Mouse (Mus musculus) midbrain, embryonic 15.5 days (tissue): ENCODE measurements around the gene Sun2. TPM values are rescaled to one million over a fixed set of nuclear protein-coding genes. Genes with fewer than 3 reads are reported as not detected.

Experiments
- ATAC-seq: fragments of 200-750 bp; cut with Nextera tagmentation; replicated peaks from 2 replicates; pipeline ENCODE4 v1.8.0; 2017; ENCODE audit warnings: moderate TSS enrichment
- H3K27ac ChIP-seq: fragments of 300-500 bp; sonication (generic); 2 replicates; pipeline ENCODE4 v1.5.1; 2015; ENCODE audit warnings: mild to moderate bottlenecking, inconsistent platforms
- H3K27me3 ChIP-seq: fragments of 300-500 bp; sonication (generic); replicated peaks from 2 replicates; pipeline ENCODE4 v1.6.1; 2015; ENCODE audit warnings: inconsistent platforms
- H3K36me3 ChIP-seq: fragments of 300-500 bp; sonication (generic); replicated peaks from 2 replicates; pipeline ENCODE4 v1.6.1; 2015; ENCODE audit warnings: inconsistent platforms
- H3K4me1 ChIP-seq: fragments of 300-500 bp; sonication (generic); 2 replicates; pipeline ENCODE4 v1.6.1; 2015; ENCODE audit warnings: inconsistent platforms
- H3K4me2 ChIP-seq: fragments of 300-500 bp; sonication (generic); 2 replicates; pipeline ENCODE4 v1.6.1; 2015; ENCODE audit warnings: inconsistent platforms, mild to moderate bottlenecking, moderate library complexity
- H3K4me3 ChIP-seq: fragments of 300-500 bp; sonication (generic); 2 replicates; pipeline ENCODE4 v1.5.1; 2015; ENCODE audit warnings: mild to moderate bottlenecking, inconsistent platforms
- H3K9ac ChIP-seq: fragments of 300-500 bp; sonication (generic); 2 replicates; pipeline ENCODE4 v1.6.1; 2015; ENCODE audit warnings: mild to moderate bottlenecking, inconsistent platforms
- H3K9me3 ChIP-seq: fragments of 300-500 bp; sonication (generic); 2 replicates; pipeline ENCODE4 v1.6.1; 2016; ENCODE audit warnings: inconsistent platforms
- WGBS: fragments of 180-500 bp; shearing (Covaris S2); methylation state at CpG from one replicate; pipeline ENCODE4 v1.1.7; 2015; ENCODE audit warnings: mixed read lengths; 5-methylcytosine and 5-hydroxymethylcytosine counted together
- polyA plus RNA-seq: library from polyadenylated mRNA; unstranded; fragments of >200 nt; fragmentation: Nextera tagmentation; extraction: Ambion mirVana; gene quantifications from 2 replicates; pipeline ENCODE4 v1.2.1, GENCODE M21; 2015

Sun2 gene
- polyA plus RNA-seq, 1 experiment from 2014 or later, result 7.6 TPM

DNA sequence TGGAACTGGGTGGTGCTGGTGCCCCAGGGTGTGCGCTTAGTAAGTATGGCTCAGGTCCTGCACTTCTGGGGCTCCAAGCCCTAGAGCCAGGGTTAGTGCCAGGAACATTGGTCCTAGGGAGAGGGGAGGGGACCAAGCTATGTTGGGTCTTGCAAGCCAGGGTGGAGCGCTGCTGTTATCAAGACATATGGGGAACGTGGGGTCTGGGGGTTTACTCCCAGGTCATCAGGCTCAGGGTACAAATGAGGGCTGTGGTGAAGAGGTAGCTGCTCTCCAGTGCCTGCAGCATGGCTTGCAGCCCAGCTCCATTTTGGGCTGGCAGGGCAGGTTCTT lies 11.1 kb upstream of the Sun2 start:
- Histone ChIP-seq H3K9me3 (no peaks in the 10 kb centered on the region), H3K36me3 (no peaks in the 10 kb centered on the region), H3K27ac (no peak overlapping the region), H3K4me1 (peaks cover 3% of the 10 kb centered on the region; the same call in 1 of the 2 replicates), H3K4me2 (no peak overlapping the region), H3K27me3 (no peaks in the 10 kb centered on the region), H3K9ac (no peak overlapping the region), H3K4me3 (no peak overlapping the region)
- peak; percentile 31; the same call in 1 of the 2 replicates for ATAC-seq
- WGBS, result 91% methylated on average over 3 of the region's 3 CpGs

DNA sequence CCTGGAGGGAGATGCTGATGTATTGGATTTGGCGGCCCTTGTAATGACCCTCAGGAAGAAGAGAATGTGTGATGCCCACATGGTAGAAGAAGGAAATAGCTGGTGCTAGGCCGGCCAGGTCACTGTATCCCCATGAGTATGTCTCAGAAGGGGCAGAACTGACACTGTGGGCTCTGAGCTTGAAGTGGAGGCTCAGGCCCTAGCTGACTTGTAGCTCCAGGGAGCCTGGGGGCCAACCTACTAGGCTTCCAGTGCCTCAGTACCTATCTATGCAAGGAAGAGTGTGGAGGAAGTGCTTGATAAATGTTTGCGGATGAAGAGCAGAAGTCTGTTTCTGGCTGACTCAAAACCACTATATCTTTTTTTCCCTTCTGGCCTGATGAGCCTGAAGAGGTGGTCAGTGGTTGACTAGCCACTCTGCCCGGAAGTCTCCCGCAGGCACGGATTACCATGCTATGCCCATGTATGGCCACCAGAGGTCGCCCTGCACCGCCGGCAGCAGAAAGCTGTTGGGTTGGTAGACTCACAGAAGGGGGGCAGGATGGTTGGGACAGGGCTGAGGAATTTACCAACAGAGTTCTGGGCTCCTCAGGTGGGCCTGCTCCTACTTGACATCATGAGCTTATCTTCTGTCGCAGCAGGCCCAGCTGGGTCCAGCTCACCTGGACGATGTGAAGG lies 10.5 kb upstream of the Sun2 start:
- WGBS, result 26% methylated on average over 11 of the region's 11 CpGs

DNA sequence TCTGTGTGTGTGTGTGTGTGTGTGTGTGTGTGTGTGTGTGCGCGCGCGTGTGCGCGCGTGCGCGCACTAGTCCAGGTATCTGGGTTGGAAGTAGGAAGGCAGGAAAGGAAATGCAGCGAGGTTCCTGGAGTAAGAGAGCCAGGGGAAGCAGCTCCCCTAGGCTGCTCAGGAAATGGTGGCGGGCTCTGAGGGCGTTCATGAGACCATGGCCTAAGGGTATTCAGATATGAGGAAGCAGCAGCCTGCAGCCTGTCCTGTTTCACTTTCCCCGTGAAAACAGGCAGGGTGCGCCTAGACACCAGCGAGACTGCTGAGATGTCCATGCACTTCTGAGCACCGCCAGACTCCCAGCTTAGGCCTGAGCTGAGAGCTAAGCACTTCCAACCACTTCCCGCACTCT lies 9.4 kb upstream of the Sun2 start:
- WGBS, result 84% methylated on average over 17 of the region's 17 CpGs
- ATAC-seq, result no peak

More for the DNA sequence above, 10.5 kb upstream of the Sun2 start:
- no peaks in the 10 kb centered on the region for H3K27me3 ChIP-seq
- ATAC-seq, result peak; percentile 57
- H3K36me3 ChIP-seq, result no peaks in the 10 kb centered on the region
- H3K4me1 ChIP-seq, result peaks cover 3% of the 10 kb centered on the region; the same call in 1 of the 2 replicates
- H3K9me3 ChIP-seq, result no peaks in the 10 kb centered on the region
- no peak overlapping the region for H3K4me3 ChIP-seq
- H3K4me2 ChIP-seq, result no peak overlapping the region
- H3K27ac ChIP-seq, result no peak overlapping the region
- no peak overlapping the region for H3K9ac ChIP-seq

DNA sequence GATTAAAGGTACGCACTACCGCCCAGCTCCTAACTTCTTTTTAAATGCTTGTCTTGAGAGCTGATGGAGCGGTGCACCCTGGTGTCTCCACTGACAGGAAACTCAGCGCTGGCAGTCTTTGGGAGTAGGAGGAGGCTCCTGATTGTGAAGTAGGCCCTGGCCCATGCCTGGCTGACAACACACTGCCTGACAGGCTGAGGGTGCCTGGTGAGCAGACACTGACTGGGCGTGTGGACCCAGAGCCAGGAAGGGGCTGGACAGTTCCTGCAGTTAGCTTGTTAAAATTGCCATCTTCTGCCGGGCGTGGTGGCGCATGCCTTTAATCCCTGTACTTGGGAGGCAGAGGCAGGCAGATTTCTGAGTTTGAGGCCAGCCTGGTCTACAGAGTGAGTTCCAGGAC lies 7.9 kb upstream of the Sun2 start:
- Histone ChIP-seq H3K4me1 (no peaks in the 10 kb centered on the region), H3K27ac (no peak overlapping the region), H3K36me3 (no peaks in the 10 kb centered on the region), H3K9ac (no peak overlapping the region), H3K9me3 (no peaks in the 10 kb centered on the region), H3K4me3 (no peak overlapping the region), H3K4me2 (no peak overlapping the region), H3K27me3 (no peaks in the 10 kb centered on the region)
- no peak for ATAC-seq
- WGBS, result 89% methylated on average over 8 of the region's 8 CpGs

More for the DNA sequence above, 9.4 kb upstream of the Sun2 start:
- no peak overlapping the region for H3K4me3 ChIP-seq
- H3K27me3 ChIP-seq, result no peaks in the 10 kb centered on the region
- H3K9me3 ChIP-seq, result no peaks in the 10 kb centered on the region
- peaks cover 3% of the 10 kb centered on the region; the same call in 1 of the 2 replicates for H3K4me1 ChIP-seq
- H3K9ac ChIP-seq, result no peak overlapping the region
- no peaks in the 10 kb centered on the region for H3K36me3 ChIP-seq
- H3K27ac ChIP-seq, result no peak overlapping the region
- no peak overlapping the region for H3K4me2 ChIP-seq

DNA sequence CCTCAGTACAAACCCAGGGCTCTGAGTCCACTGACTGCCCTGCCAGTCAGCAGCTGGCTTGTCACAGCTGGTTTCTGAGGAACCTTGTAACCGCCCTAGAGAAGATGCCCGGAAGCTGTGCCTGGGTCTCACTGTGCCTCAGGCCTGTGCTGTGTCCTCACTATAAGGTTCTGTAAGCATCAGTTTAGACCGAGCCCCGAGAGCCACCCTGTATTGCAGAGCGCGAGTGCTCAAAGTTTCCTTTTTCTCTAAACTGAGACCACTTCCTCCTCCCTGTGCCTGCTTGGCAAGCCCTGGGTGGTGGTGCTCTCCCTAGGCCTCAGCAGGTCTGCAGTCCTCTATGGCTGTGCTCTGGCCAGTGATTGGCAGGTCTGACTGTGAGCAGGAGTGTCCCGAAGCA lies 6.8 kb upstream of the Sun2 start:
- 96% methylated on average over 7 of the region's 7 CpGs for WGBS
- H3K27me3 ChIP-seq, result no peaks in the 10 kb centered on the region
- no peak overlapping the region for H3K27ac ChIP-seq
- H3K4me1 ChIP-seq, result no peaks in the 10 kb centered on the region
- H3K9ac ChIP-seq, result no peak overlapping the region
- ATAC-seq, result no peak
- H3K36me3 ChIP-seq, result no peaks in the 10 kb centered on the region
- no peaks in the 10 kb centered on the region for H3K9me3 ChIP-seq
- no peak overlapping the region for H3K4me2 ChIP-seq
- H3K4me3 ChIP-seq, result no peak overlapping the region

DNA sequence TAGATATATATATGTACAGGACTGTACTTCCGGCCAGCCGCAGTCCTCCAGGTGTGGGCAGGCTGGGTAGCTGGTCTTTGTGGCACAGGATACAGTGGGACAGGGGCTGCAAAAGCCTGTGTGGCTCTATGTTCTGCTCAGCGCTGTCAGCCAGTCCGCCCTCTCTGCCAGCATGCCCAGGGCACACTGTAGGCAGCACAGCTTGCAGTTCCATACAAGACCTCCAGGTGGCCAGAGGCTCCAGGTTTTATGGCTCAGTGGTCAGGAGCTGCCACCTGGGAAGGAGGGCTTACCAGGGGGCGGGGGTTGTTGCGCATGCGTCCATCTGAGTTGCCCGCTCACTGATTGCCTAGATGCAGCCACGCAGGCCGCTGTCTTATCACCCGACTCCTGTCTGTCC lies 5.7 kb upstream of the Sun2 start:
- Histone ChIP-seq H3K9me3 (no peaks in the 10 kb centered on the region), H3K4me2 (no peak overlapping the region), H3K4me1 (0 out of 2 replicates have a peak, but pooled peaks cover 4% of the 10 kb centered on the region), H3K4me3 (no peak overlapping the region), H3K27me3 (no peaks in the 10 kb centered on the region), H3K9ac (no peak overlapping the region), H3K27ac (no peak overlapping the region), H3K36me3 (no peaks in the 10 kb centered on the region)
- WGBS, result 58% methylated on average over 11 of the region's 11 CpGs
- no peak for ATAC-seq

DNA sequence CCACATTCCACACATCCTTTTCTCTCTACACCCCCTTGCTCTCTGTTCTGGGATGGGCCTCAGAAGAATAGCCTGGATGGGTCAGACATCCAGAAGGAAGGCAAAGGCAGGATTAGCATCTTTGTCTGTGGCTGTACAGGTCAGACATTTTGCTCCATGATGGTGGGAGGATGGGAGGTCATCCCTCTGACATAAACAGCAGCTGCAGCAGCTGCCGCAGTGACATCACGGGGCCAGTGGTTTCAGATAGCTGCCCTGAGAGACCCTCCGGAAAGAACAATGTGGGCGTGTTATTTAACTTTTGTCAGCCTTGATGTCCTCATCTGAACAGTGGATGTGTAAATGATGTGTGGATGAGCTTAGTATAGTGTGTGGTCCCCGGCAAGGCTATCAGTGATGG lies 3.5 kb upstream of the Sun2 start:
- Histone ChIP-seq H3K4me3 (no peak overlapping the region), H3K9ac (no peak overlapping the region), H3K27me3 (no peaks in the 10 kb centered on the region), H3K9me3 (no peaks in the 10 kb centered on the region), H3K27ac (no peak overlapping the region), H3K4me2 (no peak overlapping the region), H3K4me1 (peaks cover 14% of the 10 kb centered on the region), H3K36me3 (no peaks in the 10 kb centered on the region)
- no peak for ATAC-seq
- WGBS, result 86% methylated on average over 5 of the region's 5 CpGs

DNA sequence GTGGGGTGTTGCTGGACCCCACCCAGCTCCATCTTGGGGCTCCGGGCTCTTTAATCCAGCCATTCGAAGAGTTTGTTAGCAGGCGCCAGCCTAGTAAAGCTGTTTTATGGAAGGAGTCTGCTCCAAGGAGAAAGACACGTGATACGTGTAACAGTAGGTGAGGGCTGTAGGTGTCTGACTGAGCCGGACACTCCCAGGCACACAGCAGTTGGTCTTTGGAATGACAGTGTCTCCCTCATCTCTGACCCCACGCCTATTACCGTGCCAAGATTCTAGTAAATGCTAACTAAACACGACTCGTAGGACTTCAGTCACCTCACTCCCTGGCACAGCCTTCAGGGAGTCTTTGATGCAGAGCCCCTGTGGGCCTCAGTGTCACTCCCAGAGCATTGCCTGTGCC lies 3.0 kb upstream of the Sun2 start:
- H3K4me2 ChIP-seq, result no peak overlapping the region
- H3K36me3 ChIP-seq, result no peaks in the 10 kb centered on the region
- H3K9ac ChIP-seq, result no peak overlapping the region
- H3K9me3 ChIP-seq, result no peaks in the 10 kb centered on the region
- H3K27ac ChIP-seq, result no peak overlapping the region
- no peak for ATAC-seq
- 87% methylated on average over 10 of the region's 10 CpGs for WGBS
- peaks cover 20% of the 10 kb centered on the region for H3K4me1 ChIP-seq
- no peaks in the 10 kb centered on the region for H3K27me3 ChIP-seq
- no peak overlapping the region for H3K4me3 ChIP-seq

DNA sequence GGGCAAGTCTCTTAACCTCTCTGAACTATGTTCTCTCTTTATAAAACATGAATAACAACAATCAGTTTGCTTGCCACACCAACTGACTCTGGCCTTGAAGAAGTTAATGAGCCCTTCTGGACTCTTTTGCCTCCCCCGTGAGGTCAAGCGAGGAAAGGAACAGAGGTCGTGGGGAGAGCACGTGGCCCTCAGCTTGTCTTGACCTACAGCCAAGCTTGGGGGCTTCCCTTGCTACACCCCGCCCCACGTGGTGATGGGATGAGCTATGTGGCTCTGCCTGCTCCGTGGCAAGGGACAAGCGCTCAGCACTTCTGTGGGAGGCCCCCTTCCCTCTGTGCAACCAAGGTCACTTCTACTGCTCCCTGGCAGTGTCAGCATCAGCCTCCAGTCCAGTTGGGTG lies 2.4 kb upstream of the Sun2 start:
- H3K4me2 ChIP-seq, result no peak overlapping the region
- no peak for ATAC-seq
- H3K27ac ChIP-seq, result no peak overlapping the region
- no peak overlapping the region for H3K4me3 ChIP-seq
- no peak overlapping the region for H3K9ac ChIP-seq
- no peaks in the 10 kb centered on the region for H3K9me3 ChIP-seq
- peaks cover 25% of the 10 kb centered on the region for H3K4me1 ChIP-seq
- 82% methylated on average over 8 of the region's 8 CpGs for WGBS
- H3K36me3 ChIP-seq, result no peaks in the 10 kb centered on the region
- H3K27me3 ChIP-seq, result no peaks in the 10 kb centered on the region

DNA sequence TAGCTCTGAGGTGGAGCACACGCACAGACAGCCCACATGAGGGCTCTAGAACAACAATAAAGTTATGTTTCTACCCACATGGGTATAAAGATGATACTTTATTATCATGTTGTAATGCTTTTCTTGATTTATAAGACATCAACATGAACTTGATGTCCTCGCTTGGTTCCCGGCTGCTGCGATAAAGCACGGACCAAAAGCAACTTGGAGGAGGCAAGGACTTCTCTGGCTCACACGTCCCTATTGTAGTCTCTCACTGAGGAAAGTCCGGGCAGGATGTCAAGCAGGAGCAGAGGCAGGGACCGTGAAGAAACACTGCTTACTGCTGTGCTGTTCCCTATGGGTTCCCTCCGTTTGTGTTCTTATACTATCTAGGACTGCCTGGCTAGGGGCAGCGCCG lies 1.7 kb upstream of the Sun2 start:
- Histone ChIP-seq H3K36me3 (no peaks in the 10 kb centered on the region), H3K27me3 (no peaks in the 10 kb centered on the region), H3K9me3 (no peaks in the 10 kb centered on the region), H3K27ac (no peak overlapping the region), H3K4me1 (peaks cover 25% of the 10 kb centered on the region), H3K4me3 (no peak overlapping the region), H3K4me2 (no peak overlapping the region), H3K9ac (no peak overlapping the region)
- no peak for ATAC-seq
- 95% methylated on average over 11 of the region's 11 CpGs for WGBS

DNA sequence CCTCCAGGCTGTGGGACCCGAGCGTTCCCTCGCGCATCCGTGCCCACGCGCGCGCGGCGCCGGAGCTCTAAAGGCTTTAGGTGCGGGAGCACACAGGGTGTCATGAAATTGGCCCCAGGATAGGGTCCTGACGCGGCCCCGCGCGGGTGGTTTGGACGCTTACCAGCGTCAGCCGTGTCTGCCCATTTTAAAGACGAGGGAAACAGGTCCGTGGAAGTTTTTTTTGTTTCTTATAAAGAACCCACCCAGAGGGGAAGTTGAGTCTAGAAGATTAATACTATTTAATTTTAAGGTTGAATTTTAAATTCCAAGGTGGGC lies 329 bp upstream of the Sun2 start:
- no peaks in the 10 kb centered on the region for H3K27me3 ChIP-seq
- H3K4me1 ChIP-seq, result peaks cover 32% of the 10 kb centered on the region
- peaks cover 9% of the 10 kb centered on the region; the same call in 1 of the 2 replicates for H3K36me3 ChIP-seq
- no peak for ATAC-seq
- peak overlapping the region; percentile 78 for H3K4me2 ChIP-seq
- H3K4me3 ChIP-seq, result peak overlapping the region; percentile 97
- H3K9me3 ChIP-seq, result no peaks in the 10 kb centered on the region
- peak overlapping the region; percentile 96 for H3K9ac ChIP-seq
- WGBS, result under 1% methylated on average over 23 of the region's 23 CpGs
- H3K27ac ChIP-seq, result peak overlapping the region; percentile 74

DNA sequence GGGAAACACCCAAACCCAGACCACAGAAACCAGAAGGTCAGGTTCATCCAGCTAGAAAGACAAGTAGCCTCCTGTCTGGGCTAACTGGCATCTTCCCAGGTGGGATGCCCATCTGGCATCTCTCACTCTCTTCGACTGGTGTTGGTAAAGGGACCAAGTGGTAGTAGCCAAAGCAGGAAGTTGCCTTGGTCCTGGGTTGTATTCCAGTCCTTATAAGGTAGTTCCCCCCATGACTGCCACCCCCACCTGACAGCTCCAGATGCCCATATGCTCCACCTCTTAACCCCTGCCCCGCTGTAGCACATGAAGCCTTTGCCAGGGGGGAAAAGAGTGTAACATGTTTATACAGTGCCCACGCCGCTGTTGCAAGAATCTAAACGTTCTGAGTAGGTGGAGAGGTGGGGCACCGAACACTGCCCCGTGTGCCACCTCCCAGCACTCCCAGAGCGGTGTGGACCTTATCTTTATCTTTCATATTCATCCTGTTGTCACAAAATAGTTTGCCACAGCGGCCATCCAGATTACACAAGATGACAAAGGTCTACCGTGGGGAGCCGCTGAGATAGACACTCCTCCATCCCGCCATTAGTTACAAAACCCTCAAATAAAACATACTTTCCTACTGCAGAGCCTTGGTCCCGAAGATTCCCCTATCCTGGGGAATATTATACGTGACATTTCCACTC lies 1.0 kb downstream of the Sun2 start:
- no peaks in the 10 kb centered on the region for H3K27me3 ChIP-seq
- H3K4me1 ChIP-seq, result peaks cover 32% of the 10 kb centered on the region
- no peaks in the 10 kb centered on the region for H3K9me3 ChIP-seq
- H3K4me3 ChIP-seq, result peak overlapping the region; percentile 97
- peak overlapping the region; percentile 74 for H3K27ac ChIP-seq
- no peak for ATAC-seq
- peak overlapping the region; percentile 78 for H3K4me2 ChIP-seq
- WGBS, result 26% methylated on average over 14 of the region's 14 CpGs
- H3K36me3 ChIP-seq, result peaks cover 21% of the 10 kb centered on the region; the same call in 1 of the 2 replicates
- peak overlapping the region; percentile 96 for H3K9ac ChIP-seq

DNA sequence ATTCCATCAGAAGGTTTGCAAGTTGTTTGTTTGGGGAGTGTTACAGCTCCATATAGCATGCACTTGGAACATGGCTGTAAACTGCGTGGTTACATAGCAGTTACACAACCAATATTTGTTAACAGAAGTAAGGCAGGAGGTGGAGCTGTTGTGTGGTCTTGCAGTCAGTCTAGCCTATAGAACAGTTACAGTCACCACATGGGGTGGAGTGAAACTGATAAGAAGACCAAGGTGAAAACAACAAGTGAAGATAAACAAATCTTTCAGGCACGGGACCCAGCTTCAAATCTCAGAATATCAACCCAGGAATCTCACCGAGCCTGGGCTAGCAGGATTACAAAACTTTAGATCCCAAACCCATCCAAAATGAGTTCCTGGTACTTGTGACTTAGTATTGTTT lies 1.6 kb downstream of the Sun2 start:
- H3K4me2 ChIP-seq, result peak overlapping the region; percentile 78
- H3K9ac ChIP-seq, result peak overlapping the region; percentile 96; the same call in 1 of the 2 replicates
- ATAC-seq, result no peak
- H3K36me3 ChIP-seq, result peaks cover 24% of the 10 kb centered on the region; the same call in 1 of the 2 replicates
- no peaks in the 10 kb centered on the region for H3K27me3 ChIP-seq
- WGBS, result 80% methylated on average over 3 of the region's 3 CpGs
- H3K4me1 ChIP-seq, result peaks cover 32% of the 10 kb centered on the region
- H3K9me3 ChIP-seq, result no peaks in the 10 kb centered on the region
- H3K4me3 ChIP-seq, result peak overlapping the region; percentile 97
- H3K27ac ChIP-seq, result no peak overlapping the region
